Mouse (Mus musculus) liver, adult 2 months (tissue): ENCODE results near the gene Nrtn. TPM values are rescaled to one million over a fixed set of nuclear protein-coding genes. Genes with fewer than 3 reads are reported as not detected.

Experiments used
- DNase-seq: peaks from one replicate; pipeline ENCODE4 v3.0.0-alpha.2; 2011; ENCODE audit warnings: low read depth, low spot score; ENCODE audit errors: extremely low read depth
- H3K27ac ChIP-seq: fragments of 200-500 bp; replicated peaks from 2 replicates; pipeline ENCODE4 v1.5.1; 2012; ENCODE audit warnings: low read depth, mild to moderate bottlenecking, control low read depth, inconsistent platforms, low read length; ENCODE audit not compliant: insufficient read depth
- H3K27me3 ChIP-seq: fragments of 200-500 bp; 2 replicates; pipeline ENCODE4 v1.6.1; 2012; ENCODE audit warnings: mild to moderate bottlenecking, moderate library complexity, low read length, inconsistent platforms; ENCODE audit not compliant: control insufficient read depth, insufficient read depth
- H3K36me3 ChIP-seq: fragments of 200-500 bp; 2 replicates; pipeline ENCODE4 v1.6.1; 2012; ENCODE audit warnings: low read length, inconsistent platforms; ENCODE audit not compliant: control insufficient read depth, insufficient read depth
- H3K4me1 ChIP-seq: fragments of 200-500 bp; 2 replicates; pipeline ENCODE4 v1.6.1; 2011; ENCODE audit warnings: low read length; ENCODE audit not compliant: control insufficient read depth, insufficient read depth
- H3K4me3 ChIP-seq: fragments of 200-500 bp; 2 replicates; pipeline ENCODE4 v1.5.1; 2011; ENCODE audit warnings: low read depth, mild to moderate bottlenecking, control low read depth, low read length, moderate library complexity; ENCODE audit not compliant: insufficient read depth
- H3K79me2 ChIP-seq: fragments of 200-500 bp; 2 replicates; pipeline ENCODE4 v1.6.1; 2012; ENCODE audit warnings: inconsistent platforms, mild to moderate bottlenecking, low read length, moderate library complexity; ENCODE audit not compliant: control insufficient read depth, insufficient read depth
- H3K9ac ChIP-seq: fragments of 200-500 bp; 2 replicates; pipeline ENCODE4 v1.6.1; 2012; ENCODE audit warnings: low read depth, mild to moderate bottlenecking, control low read depth, inconsistent platforms, low read length
- CTCF ChIP-seq: fragments of 200-500 bp; IDR thresholded peaks from 2 replicates; pipeline ENCODE4 v1.5.1; 2011; ENCODE audit warnings: low read depth, low read length, control low read depth
- POLR2A ChIP-seq: fragments of 200-500 bp; IDR thresholded peaks from 2 replicates; pipeline ENCODE4 v1.6.1; 2011; ENCODE audit warnings: low read length, control low read depth; ENCODE audit not compliant: insufficient read depth; ENCODE audit errors: extremely low read depth
- WGBS: fragments of 180-500 bp; shearing (Covaris S2); methylation state at CpG from one replicate; pipeline ENCODE4 v1.1.7; 2018; 5-methylcytosine and 5-hydroxymethylcytosine counted together
- polyA plus RNA-seq: library from polyadenylated mRNA; depleted of rRNA; stranded (reverse); fragments of >200 nt; gene quantifications from 2 replicates; pipeline ENCODE4 v1.2.3, GENCODE M21; 2012; rRNA removed
- total RNA-seq: library from RNA; depleted of rRNA; stranded (reverse); fragments of >200 nt; gene quantifications from 2 replicates; pipeline ENCODE4 v1.2.3, GENCODE M21; 2014; rRNA removed

The Nrtn gene
- total and polyA plus RNA-seq, 2 experiments = 0.83 to 1.9 TPM

DNA sequence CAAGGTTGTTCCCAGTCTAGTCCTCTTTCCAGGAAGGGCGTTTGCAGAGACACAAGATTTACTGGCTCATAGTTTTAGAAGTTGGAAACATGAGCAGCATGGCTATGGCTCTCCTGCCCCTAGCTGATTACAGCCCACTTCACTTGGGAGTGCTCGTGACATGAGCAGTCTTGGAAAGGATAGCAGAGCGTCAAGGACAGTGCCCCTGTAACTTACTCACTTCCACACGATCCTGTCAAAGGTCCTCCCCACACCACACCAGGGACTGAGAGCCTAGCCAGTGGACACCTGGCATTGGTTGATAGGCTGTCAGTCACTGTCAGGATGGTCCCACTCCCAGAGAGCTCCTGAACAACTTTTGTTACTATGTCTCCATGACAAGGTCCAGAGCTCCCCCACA is 54.3 kb downstream of the Nrtn start:
- TF ChIP-seq POLR2A (no peak), CTCF (no peak)
- no peaks in the 10 kb centered on the region for H3K4me1 ChIP-seq
- H3K36me3 ChIP-seq = peaks cover 29% of the 10 kb centered on the region
- no peak overlapping the region for H3K9ac ChIP-seq
- DNase-seq = no peak
- H3K4me3 ChIP-seq = no peak overlapping the region
- H3K27me3 ChIP-seq = no peaks in the 10 kb centered on the region
- no peaks in the 10 kb centered on the region for H3K79me2 ChIP-seq
- no peak overlapping the region for H3K27ac ChIP-seq
- WGBS = 93% methylated on average over 4 of the region's 4 CpGs

Other genes starting within 250 kb of the Nrtn start
- gene Znrf4, start 245.1 kb downstream of the Nrtn start, total RNA-seq = not detected in 2 replicates
- gene Znrf4, start 245.1 kb downstream of the Nrtn start, polyA plus RNA-seq = not detected in 2 replicates
- not detected in 2 replicates for gene Gm20219, start 203.1 kb downstream of the Nrtn start, total RNA-seq
- 0.14 and 0.31 TPM in 2 replicates for gene Gm20219, start 203.1 kb downstream of the Nrtn start, polyA plus RNA-seq
- 30.6 and 32.8 TPM in 2 replicates for gene Safb2, start 172.9 kb downstream of the Nrtn start, total RNA-seq
- gene Safb2, start 172.9 kb downstream of the Nrtn start, polyA plus RNA-seq = 41.7 and 62.3 TPM in 2 replicates
- gene Safb, start 172.7 kb downstream of the Nrtn start, total RNA-seq = 20.8 and 22.9 TPM in 2 replicates
- 36.6 and 56.2 TPM in 2 replicates for gene Safb, start 172.7 kb downstream of the Nrtn start, polyA plus RNA-seq
- gene 2410015M20Rik, start 147.8 kb downstream of the Nrtn start, total RNA-seq = 201 and 208 TPM in 2 replicates
- gene 2410015M20Rik, start 147.8 kb downstream of the Nrtn start, polyA plus RNA-seq = 214 and 259 TPM in 2 replicates
- gene Rpl36, start 144.1 kb downstream of the Nrtn start, total RNA-seq = 820 and 1,038 TPM in 2 replicates
- gene Rpl36, start 144.1 kb downstream of the Nrtn start, polyA plus RNA-seq = 845 and 1,134 TPM in 2 replicates
- gene Lonp1, start 130.6 kb downstream of the Nrtn start, total RNA-seq = 81.0 and 89.5 TPM in 2 replicates
- 124 and 129 TPM in 2 replicates for gene Lonp1, start 130.6 kb downstream of the Nrtn start, polyA plus RNA-seq
- 1.0 and 1.1 TPM in 2 replicates for gene Catsperd, start 129.4 kb downstream of the Nrtn start, total RNA-seq
- 0.70 and 4.0 TPM in 2 replicates for gene Catsperd, start 129.4 kb downstream of the Nrtn start, polyA plus RNA-seq
- gene Ranbp3, start 84.2 kb downstream of the Nrtn start, total RNA-seq = 14.3 and 18.6 TPM in 2 replicates
- gene Ranbp3, start 84.2 kb downstream of the Nrtn start, polyA plus RNA-seq = 36.2 and 38.7 TPM in 2 replicates
- gene Ndufa11, start 39.8 kb downstream of the Nrtn start, total RNA-seq = 110 and 146 TPM in 2 replicates
- gene Ndufa11, start 39.8 kb downstream of the Nrtn start, polyA plus RNA-seq = 462 and 466 TPM in 2 replicates
- gene Vmac, start 39.5 kb downstream of the Nrtn start, total RNA-seq = 8.9 and 10.7 TPM in 2 replicates
- gene Vmac, start 39.5 kb downstream of the Nrtn start, polyA plus RNA-seq = 12.3 and 15.2 TPM in 2 replicates
- 7.2 and 11.9 TPM in 2 replicates for gene Dus3l, start 7.2 kb upstream of the Nrtn start, total RNA-seq
- 19.7 and 25.7 TPM in 2 replicates for gene Dus3l, start 7.2 kb upstream of the Nrtn start, polyA plus RNA-seq
- 0.18 TPM in 1 of 2 replicates, not detected in the other for gene Prr22, start 12.7 kb upstream of the Nrtn start, total RNA-seq
- gene Prr22, start 12.7 kb upstream of the Nrtn start, polyA plus RNA-seq = 0.85 and 1.5 TPM in 2 replicates
- 0.18 and 0.54 TPM in 2 replicates for gene Rfx2, start 73.5 kb upstream of the Nrtn start, total RNA-seq
- gene Rfx2, start 73.5 kb upstream of the Nrtn start, polyA plus RNA-seq = 0.87 and 1.0 TPM in 2 replicates
- gene Acsbg2, start 116.9 kb upstream of the Nrtn start, total RNA-seq = not detected in 2 replicates
- gene Acsbg2, start 116.9 kb upstream of the Nrtn start, polyA plus RNA-seq = not detected in 2 replicates
- gene 1700061G19Rik, start 117.9 kb upstream of the Nrtn start, total RNA-seq = not detected in 2 replicates
- 0.02 TPM in 1 of 2 replicates, not detected in the other for gene 1700061G19Rik, start 117.9 kb upstream of the Nrtn start, polyA plus RNA-seq
- 3.0 and 4.4 TPM in 2 replicates for gene Mllt1, start 177.9 kb upstream of the Nrtn start, total RNA-seq
- 19.4 and 22.7 TPM in 2 replicates for gene Mllt1, start 177.9 kb upstream of the Nrtn start, polyA plus RNA-seq
- not detected in 2 replicates for gene Acer1, start 224.6 kb upstream of the Nrtn start, total RNA-seq
- not detected in 2 replicates for gene Acer1, start 224.6 kb upstream of the Nrtn start, polyA plus RNA-seq
- gene Clpp, start 232.8 kb upstream of the Nrtn start, total RNA-seq = 75.6 and 93.8 TPM in 2 replicates
- gene Clpp, start 232.8 kb upstream of the Nrtn start, polyA plus RNA-seq = 174 and 184 TPM in 2 replicates
- 23.2 and 24.4 TPM in 2 replicates for gene Alkbh7, start 239.8 kb upstream of the Nrtn start, total RNA-seq
- 42.0 and 51.1 TPM in 2 replicates for gene Alkbh7, start 239.8 kb upstream of the Nrtn start, polyA plus RNA-seq
- not detected in 2 replicates for gene Pspn, start 242.5 kb upstream of the Nrtn start, total RNA-seq
- not detected in 2 replicates for gene Pspn, start 242.5 kb upstream of the Nrtn start, polyA plus RNA-seq